Mouse (Mus musculus) cortical plate, adult 2 months (tissue): ENCODE results near the gene Rad9a.

Experiments used
- CTCF ChIP-seq: fragments of 200-500 bp; IDR thresholded peaks from 2 replicates; pipeline ENCODE4 v1.5.1; 2011; ENCODE audit warnings: mild to moderate bottlenecking, control low read depth, low read length; ENCODE audit not compliant: insufficient read depth; ENCODE audit errors: extremely low read depth
- POLR2A ChIP-seq: fragments of 200-500 bp; IDR thresholded peaks from 2 replicates; pipeline ENCODE4 v1.6.1; 2011; ENCODE audit warnings: mild to moderate bottlenecking, low read length, control low read depth; ENCODE audit not compliant: insufficient read depth; ENCODE audit errors: extremely low read depth

- TF ChIP-seq CTCF, result no peak
- TF ChIP-seq POLR2A, result no peak
Measured at GRCm38 (mm10) chr19:4232651-4233050, 31.2 kb upstream of the Rad9a start.
